In genomic region chr8:4678908-4679545, GRCm38 (mm10) we compare ENCODE assay signal across 7 mouse cellular contexts.
DNase-seq lines count a peak whose midpoint lies in the region; ATAC-seq and TF ChIP-seq lines count a peak whose summit lies in the region.

No protein-coding gene starts in this region.

- peaks cover 5% of the 10 kb centered on the region; the same call in 1 of the 2 replicates for H3K4me1 ChIP-seq in cerebellum, adult 2 months (ENCODE audit: control insufficient read depth, insufficient read depth, low read length)
- peaks cover 3% of the 10 kb centered on the region; the same call in 1 of the 2 replicates for H3K4me1 ChIP-seq in midbrain, postnatal 0 days (ENCODE audit: insufficient read depth, low read length)

- H3K4me2 ChIP-seq in midbrain, postnatal 0 days (ENCODE audit: low read depth, low read length, poor library complexity, severe bottlenecking), result peak overlapping the region; percentile 56

- 83% methylated on average over 8 of the region's 8 CpGs for WGBS in cerebellum, adult 2 months
- 80% methylated on average over 8 of the region's 8 CpGs for WGBS in midbrain, postnatal 0 days

- no peak for TF ChIP-seq CTCF in cerebellum, adult 2 months (IDR thresholded peaks at IDR 0.05; ENCODE audit: borderline replicate concordance, insufficient read depth, low read depth, low read length)
- no peak for TF ChIP-seq CTCF in midbrain, postnatal 0 days (IDR thresholded peaks at IDR 0.05)

- intact Hi-C loops in left cerebral cortex, postnatal 4 days (cut with DNase I), result no loop called here

- H3K9me3 ChIP-seq in midbrain, postnatal 0 days (ENCODE audit: low read length), result no peaks in the 10 kb centered on the region

- peak; percentile 4 for DNase-seq in right cerebral cortex, adult 18-20 months
- DNase-seq in right cerebral cortex, postnatal 4 days, result no peak
- peak; percentile 26 to 35 for DNase-seq in cerebellum, adult 2 months
- peak; percentile 5 to 21 for DNase-seq in frontal cortex, postnatal 14 days (ENCODE audit: low spot score in 2 of 2)
- peak; percentile 1 for DNase-seq in left cerebral cortex, postnatal 4 days
- peak; percentile 14 for DNase-seq in midbrain, postnatal 0 days (ENCODE audit: low spot score)
- no peak for DNase-seq in urinary bladder, adult 2 months (ENCODE audit: low spot score)

- ATAC-seq in midbrain, postnatal 0 days (ENCODE audit: low FRiP score), result no peak

- no peak overlapping the region for H3K9ac ChIP-seq in midbrain, postnatal 0 days (replicated peaks; ENCODE audit: low read length, poor library complexity, severe bottlenecking)

- no peaks in the 10 kb centered on the region for H3K36me3 ChIP-seq in midbrain, postnatal 0 days (ENCODE audit: insufficient read depth, low read length)

- H3K4me3 ChIP-seq in cerebellum, adult 2 months (replicated peaks; ENCODE audit: insufficient read depth, low read depth, low read length), result peak overlapping the region; percentile 86
- peak overlapping the region; percentile 47 for H3K4me3 ChIP-seq in midbrain, postnatal 0 days (ENCODE audit: low read depth, low read length)

- no peak for TF ChIP-seq POLR2A in cerebellum, adult 2 months (IDR thresholded peaks at IDR 0.05; ENCODE audit: borderline replicate concordance, insufficient read depth, low read length)

- peak overlapping the region; percentile 86; the same call in 1 of the 2 replicates for H3K27ac ChIP-seq in cerebellum, adult 2 months (ENCODE audit: insufficient read depth, low read length)
- peak overlapping the region; percentile 91; the same call in 1 of the 2 replicates for H3K27ac ChIP-seq in midbrain, postnatal 0 days (ENCODE audit: low read depth, low read length)

- H3K27me3 ChIP-seq in cerebellum, adult 2 months (ENCODE audit: control insufficient read depth, insufficient read depth, low read length), result no peaks in the 10 kb centered on the region
- H3K27me3 ChIP-seq in midbrain, postnatal 0 days (ENCODE audit: insufficient read depth, low read length), result no peaks in the 10 kb centered on the region

Comparison
In these comparisons a context has a peak if more than half of its experiments do, and no peak if none do; other contexts are left out.
1. DNase-seq: peak in right cerebral cortex, adult 18-20 months (single experiment), cerebellum, adult 2 months (2 of 2), frontal cortex, postnatal 14 days (2 of 2), left cerebral cortex, postnatal 4 days (single experiment) and midbrain, postnatal 0 days (single experiment); none in right cerebral cortex, postnatal 4 days (single experiment) and urinary bladder, adult 2 months (single experiment).